Mouse (Mus musculus): ENCODE results near the gene Rph3al. TPM values are rescaled to one million over a fixed set of nuclear protein-coding genes. Genes with fewer than 3 reads are reported as not detected.

Rph3al gene
- polyA plus RNA-seq, 1 experiment from 2014 or later = 1.1 TPM

DNA sequence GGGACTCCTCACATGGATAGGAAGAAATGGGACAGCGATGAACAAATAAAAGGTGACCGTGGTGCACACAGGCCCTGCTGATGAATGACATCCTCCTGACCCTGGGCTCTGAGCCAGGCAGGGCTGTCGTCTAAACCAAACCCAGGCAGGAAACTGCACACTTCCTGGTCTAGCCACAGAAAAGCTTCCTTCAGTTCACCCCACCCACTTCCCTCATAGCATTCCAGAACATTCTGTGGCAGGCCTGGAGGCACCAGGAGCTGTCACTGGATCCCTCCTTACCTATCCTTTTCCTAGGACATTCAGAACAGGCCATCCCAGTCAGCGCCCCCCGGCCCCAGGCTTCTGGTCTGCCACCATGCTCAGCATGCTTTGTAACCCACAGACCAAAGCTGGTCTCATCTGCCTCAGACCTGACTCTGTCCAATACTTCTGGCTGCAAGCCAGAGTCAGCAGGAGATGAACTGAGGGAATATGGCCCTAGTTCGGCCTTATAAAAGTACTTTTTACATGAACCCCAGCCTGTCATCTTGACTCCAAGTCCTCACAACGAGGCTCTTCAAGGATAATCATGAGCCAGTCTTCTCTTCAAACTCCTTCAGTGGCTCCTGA lies 2.3 kb downstream of the Rph3al start:
- WGBS = 78% methylated on average over 7 of the region's 7 CpGs
- H3K4me2 ChIP-seq = no peak overlapping the region
- no peaks in the 10 kb centered on the region for H3K27me3 ChIP-seq (ENCODE audit: control insufficient read depth, insufficient read depth, low read length)
- H3K4me1 ChIP-seq (ENCODE audit: control insufficient read depth, insufficient read depth, low read length) = no peaks in the 10 kb centered on the region
- H3K9me3 ChIP-seq (ENCODE audit: control insufficient read depth, low read length) = no peaks in the 10 kb centered on the region
- DNase-seq (ENCODE audit: low spot score, missing footprints) = peak; percentile 77
- ATAC-seq (ENCODE audit: low FRiP score) = no peak
- no peak overlapping the region for H3K4me3 ChIP-seq (ENCODE audit: low read depth, low read length)
- no peak overlapping the region for H3K27ac ChIP-seq (ENCODE audit: low read depth, low read length)
- no peak overlapping the region for H3K9ac ChIP-seq (ENCODE audit: low read length)
- no peaks in the 10 kb centered on the region for H3K36me3 ChIP-seq (ENCODE audit: control insufficient read depth, insufficient read depth, low read length)

DNA sequence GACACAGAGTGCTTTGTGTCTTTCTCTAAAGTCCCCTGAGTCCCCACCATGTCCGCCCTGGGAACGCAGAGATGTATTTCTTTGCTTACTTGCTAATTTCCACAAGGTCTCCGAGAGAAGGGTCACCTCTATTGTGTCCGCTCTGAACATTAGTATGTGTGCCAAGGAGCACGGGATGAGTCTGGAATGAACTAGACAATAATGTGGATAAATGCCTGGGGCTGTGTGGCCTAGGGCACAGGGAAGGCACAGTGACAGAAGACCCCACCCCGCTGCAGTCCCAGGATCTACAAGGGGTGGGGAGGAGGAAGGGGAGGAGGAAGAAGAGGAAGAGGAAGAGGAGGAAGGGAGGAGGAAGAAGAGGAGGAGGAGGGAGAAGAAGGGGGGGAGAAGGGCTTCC lies 3.8 kb downstream of the Rph3al start:
- no peak overlapping the region for H3K4me2 ChIP-seq
- no peak overlapping the region for H3K9ac ChIP-seq (ENCODE audit: low read length)
- no peaks in the 10 kb centered on the region for H3K27me3 ChIP-seq (ENCODE audit: control insufficient read depth, insufficient read depth, low read length)
- no peaks in the 10 kb centered on the region for H3K4me1 ChIP-seq (ENCODE audit: control insufficient read depth, insufficient read depth, low read length)
- no peaks in the 10 kb centered on the region for H3K36me3 ChIP-seq (ENCODE audit: control insufficient read depth, insufficient read depth, low read length)
- no peak overlapping the region for H3K27ac ChIP-seq (ENCODE audit: low read depth, low read length)
- H3K9me3 ChIP-seq (ENCODE audit: control insufficient read depth, low read length) = no peaks in the 10 kb centered on the region
- 61% methylated on average over 6 of the region's 6 CpGs for WGBS
- no peak for DNase-seq (ENCODE audit: low spot score, missing footprints)
- H3K4me3 ChIP-seq (ENCODE audit: low read depth, low read length) = no peak overlapping the region
- no peak for ATAC-seq (ENCODE audit: low FRiP score)

DNA sequence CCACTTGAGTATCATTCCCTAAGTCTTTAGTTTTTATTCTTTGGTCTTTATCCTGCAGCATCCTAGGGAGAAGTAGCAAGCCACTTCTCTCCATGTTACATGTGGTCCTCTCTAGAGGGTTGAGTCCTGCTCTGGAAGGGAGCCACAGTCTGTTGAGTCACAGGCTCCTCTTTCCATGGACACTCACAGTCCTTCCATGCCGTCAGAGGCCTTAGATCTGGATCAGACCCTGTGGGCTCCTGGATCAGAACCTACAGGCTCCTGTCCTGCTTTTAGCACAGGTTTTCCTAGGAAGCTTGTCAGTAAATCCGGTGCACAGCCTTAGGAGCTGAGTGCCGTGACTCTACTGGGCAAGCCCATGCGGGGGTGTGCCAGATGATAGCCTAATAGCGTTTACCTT lies 4.9 kb downstream of the Rph3al start:
- ATAC-seq (ENCODE audit: low FRiP score) = no peak
- DNase-seq (ENCODE audit: low spot score, missing footprints) = no peak
- no peaks in the 10 kb centered on the region for H3K9me3 ChIP-seq (ENCODE audit: control insufficient read depth, low read length)
- H3K27me3 ChIP-seq (ENCODE audit: control insufficient read depth, insufficient read depth, low read length) = no peaks in the 10 kb centered on the region
- H3K4me1 ChIP-seq (ENCODE audit: control insufficient read depth, insufficient read depth, low read length) = no peaks in the 10 kb centered on the region
- no peak overlapping the region for H3K9ac ChIP-seq (ENCODE audit: low read length)
- no peak overlapping the region for H3K27ac ChIP-seq (ENCODE audit: low read depth, low read length)
- H3K36me3 ChIP-seq (ENCODE audit: control insufficient read depth, insufficient read depth, low read length) = no peaks in the 10 kb centered on the region
- WGBS = 84% methylated on average over 5 of the region's 5 CpGs
- H3K4me2 ChIP-seq = no peak overlapping the region
- no peak overlapping the region for H3K4me3 ChIP-seq (ENCODE audit: low read depth, low read length)

DNA sequence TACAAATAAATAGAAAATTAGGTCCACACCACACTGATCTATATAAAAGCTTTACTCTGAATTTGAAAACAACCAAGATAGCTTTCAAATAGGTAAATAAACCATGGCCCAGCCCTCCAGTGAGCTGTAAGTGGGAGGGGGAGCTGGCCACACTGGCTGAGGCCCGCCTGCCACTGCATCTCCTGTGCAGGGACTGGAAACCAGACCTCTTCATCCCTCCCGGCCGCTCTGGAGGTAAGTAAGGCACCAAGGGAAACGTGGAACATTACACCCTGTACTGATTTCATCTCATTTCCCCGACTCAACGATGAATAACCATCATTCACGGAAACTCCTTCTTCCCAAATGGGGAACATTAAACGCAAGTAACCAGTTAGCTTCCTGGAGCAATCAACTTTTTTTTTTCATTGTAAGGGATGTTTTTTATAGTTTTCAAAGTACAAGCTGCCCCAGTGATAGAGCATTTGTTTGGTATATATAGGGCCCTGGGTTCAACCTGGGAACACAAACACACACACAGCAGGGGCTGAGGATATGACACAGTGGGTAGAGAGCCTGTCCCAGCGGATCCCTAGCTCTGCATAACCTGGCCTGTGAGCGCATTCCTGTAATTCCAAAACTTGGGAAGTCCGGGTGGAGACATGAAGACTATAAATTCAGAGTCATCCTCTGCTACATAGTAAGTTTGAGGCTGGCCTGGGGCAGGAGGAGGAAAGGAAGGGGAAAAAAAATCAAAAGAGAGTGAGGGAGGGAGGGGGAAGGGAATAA lies 7.1 kb downstream of the Rph3al start:
- H3K27me3 ChIP-seq (ENCODE audit: control insufficient read depth, insufficient read depth, low read length) = no peaks in the 10 kb centered on the region
- no peaks in the 10 kb centered on the region for H3K4me1 ChIP-seq (ENCODE audit: control insufficient read depth, insufficient read depth, low read length)
- no peak overlapping the region for H3K4me3 ChIP-seq (ENCODE audit: low read depth, low read length)
- no peak overlapping the region for H3K27ac ChIP-seq (ENCODE audit: low read depth, low read length)
- ATAC-seq (ENCODE audit: low FRiP score) (no peak), DNase-seq (ENCODE audit: low spot score, missing footprints) (peak; percentile 66)
- 59% methylated on average over 11 of the region's 11 CpGs for WGBS
- H3K9me3 ChIP-seq (ENCODE audit: control insufficient read depth, low read length) = no peaks in the 10 kb centered on the region
- H3K36me3 ChIP-seq (ENCODE audit: control insufficient read depth, insufficient read depth, low read length) = no peaks in the 10 kb centered on the region
- H3K4me2 ChIP-seq = no peak overlapping the region
- H3K9ac ChIP-seq (ENCODE audit: low read length) = no peak overlapping the region

DNA sequence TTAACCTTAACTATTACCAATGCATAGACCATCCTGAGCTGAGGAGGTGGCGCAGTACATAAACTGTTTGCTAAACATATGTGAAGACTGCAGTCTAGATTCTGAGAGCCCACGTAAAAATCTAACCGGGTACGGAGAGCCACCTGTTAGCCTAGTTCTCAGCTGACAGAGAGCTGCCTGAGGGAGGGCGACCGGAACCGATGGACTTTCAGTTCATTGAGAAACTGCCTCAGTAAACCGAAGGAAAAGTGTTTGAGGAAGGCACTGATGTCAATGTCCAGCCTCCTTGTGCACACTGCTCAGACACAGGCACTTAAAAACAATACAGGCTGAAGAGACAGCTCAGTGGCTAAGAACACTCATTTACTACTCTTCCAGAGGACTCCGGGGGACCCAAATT lies 8.0 kb downstream of the Rph3al start:
- Histone ChIP-seq H3K9ac (ENCODE audit: low read length) (no peak overlapping the region), H3K36me3 (ENCODE audit: control insufficient read depth, insufficient read depth, low read length) (no peaks in the 10 kb centered on the region), H3K27ac (ENCODE audit: low read depth, low read length) (no peak overlapping the region), H3K4me1 (ENCODE audit: control insufficient read depth, insufficient read depth, low read length) (no peaks in the 10 kb centered on the region), H3K4me2 (no peak overlapping the region), H3K4me3 (ENCODE audit: low read depth, low read length) (no peak overlapping the region), H3K9me3 (ENCODE audit: control insufficient read depth, low read length) (no peaks in the 10 kb centered on the region), H3K27me3 (ENCODE audit: control insufficient read depth, insufficient read depth, low read length) (no peaks in the 10 kb centered on the region)
- ATAC-seq (ENCODE audit: low FRiP score) (no peak), DNase-seq (ENCODE audit: low spot score, missing footprints) (peak; percentile 72)
- WGBS = 83% methylated on average over 9 of the region's 9 CpGs

DNA sequence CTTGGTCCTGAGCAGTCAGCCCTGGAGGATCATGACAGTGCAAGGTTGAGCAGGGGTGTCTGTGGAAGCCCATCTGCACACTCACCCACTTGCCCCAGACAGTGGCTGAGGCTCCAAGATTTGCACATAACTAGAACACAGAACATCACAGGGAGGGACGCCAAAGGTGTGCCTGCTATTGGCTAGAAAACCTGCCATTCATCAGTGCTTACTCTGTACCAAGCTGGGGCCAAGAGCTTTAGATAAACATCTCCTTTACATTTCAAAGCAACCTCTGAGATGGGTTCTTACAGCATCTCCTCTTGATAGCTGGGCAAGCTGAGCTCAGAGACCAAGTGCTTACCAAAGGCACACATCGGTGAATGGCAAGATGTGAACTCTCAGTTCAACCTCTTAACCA lies 10.3 kb downstream of the Rph3al start:
- DNase-seq (ENCODE audit: low spot score, missing footprints) (peak; percentile 60), ATAC-seq (ENCODE audit: low FRiP score) (no peak)
- Histone ChIP-seq H3K27me3 (ENCODE audit: control insufficient read depth, insufficient read depth, low read length) (no peaks in the 10 kb centered on the region), H3K4me2 (no peak overlapping the region), H3K27ac (ENCODE audit: low read depth, low read length) (no peak overlapping the region), H3K4me1 (ENCODE audit: control insufficient read depth, insufficient read depth, low read length) (no peaks in the 10 kb centered on the region), H3K36me3 (ENCODE audit: control insufficient read depth, insufficient read depth, low read length) (no peaks in the 10 kb centered on the region), H3K4me3 (ENCODE audit: low read depth, low read length) (no peak overlapping the region), H3K9me3 (ENCODE audit: control insufficient read depth, low read length) (no peaks in the 10 kb centered on the region), H3K9ac (ENCODE audit: low read length) (no peak overlapping the region)
- WGBS = 92% methylated on average over 2 of the region's 2 CpGs

DNA sequence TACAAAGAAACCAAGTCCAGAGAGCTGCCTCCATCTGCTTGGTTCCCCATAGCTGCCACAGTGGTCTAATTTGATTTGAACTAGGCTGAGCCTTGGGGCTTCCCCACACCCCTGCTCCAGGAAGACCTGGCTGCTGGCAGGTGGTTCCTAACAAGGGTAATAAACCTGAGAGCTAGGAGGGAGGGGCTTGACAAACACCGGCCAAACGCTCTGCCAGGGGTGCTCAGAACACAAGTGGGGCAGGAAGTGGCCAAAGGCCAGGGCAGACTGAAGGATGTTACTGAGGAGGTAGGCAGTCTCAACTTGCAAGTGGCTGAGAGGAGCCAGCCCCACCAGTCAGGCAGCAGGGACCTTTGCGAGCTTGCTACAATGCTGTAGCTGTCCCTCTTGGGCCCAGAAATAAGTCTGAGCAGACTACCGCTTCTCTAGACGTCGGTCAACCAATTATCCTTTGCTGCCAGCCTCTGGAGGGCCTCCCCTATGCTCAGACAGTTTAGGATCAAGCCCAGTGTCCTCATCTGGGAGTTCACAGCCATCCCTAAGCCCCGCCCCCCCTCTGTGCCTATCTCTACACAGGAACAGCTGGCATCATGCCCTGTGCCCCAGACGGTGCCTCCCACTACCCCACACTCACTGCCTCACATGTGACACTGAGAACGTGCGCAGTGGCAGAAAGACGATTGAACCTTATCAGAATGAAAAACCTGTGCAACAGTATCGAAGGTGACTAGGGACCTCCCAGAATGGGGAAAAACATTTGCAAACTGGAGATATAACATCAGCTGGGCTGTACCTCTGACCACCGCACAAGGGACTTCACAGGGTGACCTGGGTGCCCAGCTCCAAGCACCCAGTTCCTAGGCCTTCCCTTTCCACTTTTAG lies 11.6 kb downstream of the Rph3al start:
- Histone ChIP-seq H3K27me3 (ENCODE audit: control insufficient read depth, insufficient read depth, low read length) (no peaks in the 10 kb centered on the region), H3K9ac (ENCODE audit: low read length) (no peak overlapping the region), H3K4me2 (no peak overlapping the region), H3K36me3 (ENCODE audit: control insufficient read depth, insufficient read depth, low read length) (no peaks in the 10 kb centered on the region), H3K4me3 (ENCODE audit: low read depth, low read length) (no peak overlapping the region), H3K9me3 (ENCODE audit: control insufficient read depth, low read length) (no peaks in the 10 kb centered on the region), H3K27ac (ENCODE audit: low read depth, low read length) (no peak overlapping the region), H3K4me1 (ENCODE audit: control insufficient read depth, insufficient read depth, low read length) (no peaks in the 10 kb centered on the region)
- ATAC-seq (ENCODE audit: low FRiP score) = no peak
- WGBS = 79% methylated on average over 13 of the region's 13 CpGs
- DNase-seq (ENCODE audit: low spot score, missing footprints) = peak; percentile 53

DNA sequence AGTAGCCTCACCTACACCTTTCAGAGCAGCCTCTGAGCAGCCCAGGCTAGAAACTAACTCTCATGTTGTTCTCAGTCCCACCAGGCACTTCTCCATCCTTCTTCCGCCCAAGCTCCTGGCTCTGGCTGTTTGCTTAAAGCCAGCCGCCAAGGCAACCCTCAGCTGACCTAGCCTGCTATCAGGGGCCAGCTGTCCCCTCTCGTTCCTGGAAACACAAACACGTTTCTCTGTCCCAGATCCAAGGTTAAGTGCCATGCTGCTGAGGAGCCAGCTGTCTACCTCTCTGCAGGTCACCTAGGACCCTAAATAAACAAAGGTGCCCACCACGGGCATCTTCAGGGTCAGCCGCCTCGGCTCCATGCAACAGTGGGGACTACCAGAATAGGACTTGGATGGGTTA lies 12.4 kb downstream of the Rph3al start:
- WGBS = 74% methylated on average over 7 of the region's 7 CpGs
- DNase-seq (ENCODE audit: low spot score, missing footprints) (peak; percentile 64), ATAC-seq (ENCODE audit: low FRiP score) (no peak)
- Histone ChIP-seq H3K4me3 (ENCODE audit: low read depth, low read length) (no peak overlapping the region), H3K4me2 (no peak overlapping the region), H3K9me3 (ENCODE audit: control insufficient read depth, low read length) (no peaks in the 10 kb centered on the region), H3K27ac (ENCODE audit: low read depth, low read length) (no peak overlapping the region), H3K27me3 (ENCODE audit: control insufficient read depth, insufficient read depth, low read length) (no peaks in the 10 kb centered on the region), H3K4me1 (ENCODE audit: control insufficient read depth, insufficient read depth, low read length) (no peaks in the 10 kb centered on the region), H3K36me3 (ENCODE audit: control insufficient read depth, insufficient read depth, low read length) (no peaks in the 10 kb centered on the region), H3K9ac (ENCODE audit: low read length) (no peak overlapping the region)

DNA sequence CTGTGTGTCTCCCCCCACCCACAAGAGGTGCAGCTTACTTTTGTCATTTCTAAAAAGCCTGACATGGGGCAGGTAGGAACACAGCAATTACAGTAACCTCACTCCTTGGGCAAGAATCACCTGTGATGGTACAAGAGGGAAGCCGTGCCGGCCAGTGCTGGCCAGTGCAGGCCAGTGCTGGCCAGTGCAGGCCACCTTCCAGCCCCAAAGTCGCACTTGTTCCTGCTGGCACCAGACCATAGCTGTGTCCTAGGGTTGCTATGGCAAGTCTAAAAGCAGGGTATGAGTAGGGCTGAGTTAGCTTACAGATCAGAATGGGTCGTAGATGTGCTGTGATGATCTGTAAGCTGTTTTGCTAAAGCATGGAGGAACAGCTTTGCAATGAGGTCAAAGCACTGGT lies 15.5 kb downstream of the Rph3al start:
- Histone ChIP-seq H3K27ac (ENCODE audit: low read depth, low read length) (no peak overlapping the region), H3K27me3 (ENCODE audit: control insufficient read depth, insufficient read depth, low read length) (no peaks in the 10 kb centered on the region), H3K4me3 (ENCODE audit: low read depth, low read length) (no peak overlapping the region), H3K9me3 (ENCODE audit: control insufficient read depth, low read length) (no peaks in the 10 kb centered on the region), H3K4me1 (ENCODE audit: control insufficient read depth, insufficient read depth, low read length) (no peaks in the 10 kb centered on the region), H3K9ac (ENCODE audit: low read length) (no peak overlapping the region), H3K4me2 (no peak overlapping the region), H3K36me3 (ENCODE audit: control insufficient read depth, insufficient read depth, low read length) (no peaks in the 10 kb centered on the region)
- peak; percentile 35 for DNase-seq (ENCODE audit: low spot score, missing footprints)
- 90% methylated on average over 4 of the region's 4 CpGs for WGBS
- no peak for ATAC-seq (ENCODE audit: low FRiP score)
